Mouse (Mus musculus) lung, postnatal 0 days (tissue): ENCODE measurements at regions not wholly inside any gene's neighbourhood (a gene's known extent, or its start where the extent isn't known, plus 50 kb on each side); places are given as distances from the start of the nearest gene placed in this dataset.

Experiments
- ATAC-seq: fragments of 200-750 bp; cut with Nextera tagmentation; 2 replicates; pipeline ENCODE4 v1.8.0; 2017; ENCODE audit warnings: moderate library complexity
- DNase-seq: peaks from one replicate; pipeline ENCODE4 v3.0.0-alpha.2; 2016; ENCODE audit warnings: low spot score
- H3K27ac ChIP-seq: fragments of 300-500 bp; sonication (generic); 2 replicates; pipeline ENCODE4 v1.5.1; 2014; ENCODE audit warnings: antibody characterized with exemption, mild to moderate bottlenecking, low read length, mixed read lengths
- H3K27me3 ChIP-seq: fragments of 300-500 bp; sonication (generic); replicated peaks from 2 replicates; pipeline ENCODE4 v1.6.1; 2014; ENCODE audit warnings: low read length, mixed read lengths; ENCODE audit not compliant: insufficient read depth
- H3K36me3 ChIP-seq: fragments of 300-500 bp; sonication (generic); 2 replicates; pipeline ENCODE4 v1.6.1; 2014; ENCODE audit warnings: low read length, mixed read lengths; ENCODE audit not compliant: insufficient read depth
- H3K4me1 ChIP-seq: fragments of 300-500 bp; sonication (generic); 2 replicates; pipeline ENCODE4 v1.6.1; 2014; ENCODE audit warnings: antibody characterized with exemption, low read depth, low read length, mixed read lengths; ENCODE audit not compliant: insufficient read depth
- H3K4me2 ChIP-seq: fragments of 300-500 bp; sonication (generic); replicated peaks from 2 replicates; pipeline ENCODE4 v1.6.1; 2014; ENCODE audit warnings: low read depth, mild to moderate bottlenecking, low read length, moderate library complexity, mixed read lengths
- H3K4me3 ChIP-seq: fragments of 300-500 bp; sonication (generic); 2 replicates; pipeline ENCODE4 v1.5.1; 2014; ENCODE audit warnings: low read depth, low read length
- H3K9ac ChIP-seq: fragments of 300-500 bp; sonication (generic); replicated peaks from 2 replicates; pipeline ENCODE4 v1.6.1; 2014; ENCODE audit warnings: low read depth, mild to moderate bottlenecking
- H3K9me3 ChIP-seq: fragments of 300-500 bp; sonication (generic); 2 replicates; pipeline ENCODE4 v1.6.1; 2016; ENCODE audit warnings: low read length, mixed read lengths
- CTCF ChIP-seq: IDR thresholded peaks from 2 replicates; pipeline ENCODE4 v1.5.1; 2016; ENCODE audit warnings: antibody characterized with exemption, mild to moderate bottlenecking
- EP300 ChIP-seq: IDR thresholded peaks from 2 replicates; pipeline ENCODE4 v1.6.1; 2016; ENCODE audit warnings: antibody characterized with exemption, mild to moderate bottlenecking, control low read depth
- WGBS: fragments of 180-500 bp; shearing (Covaris S2); extraction: QIAGEN DNeasy Blood & Tissue Kit; methylation state at CpG from one replicate; pipeline ENCODE4 v1.1.7; 2014; 5-methylcytosine and 5-hydroxymethylcytosine counted together

- Histone ChIP-seq H3K36me3 (no peaks in the 10 kb centered on the region), H3K27ac (no peak overlapping the region), H3K4me3 (no peak overlapping the region), H3K9me3 (no peaks in the 10 kb centered on the region), H3K27me3 (no peaks in the 10 kb centered on the region), H3K4me1 (no peaks in the 10 kb centered on the region), H3K9ac (no peak overlapping the region), H3K4me2 (no peak overlapping the region)
- 84% methylated on average over 4 of the region's 4 CpGs for WGBS
- no peak for DNase-seq
- TF ChIP-seq EP300 = no peak
- no peak for TF ChIP-seq CTCF
- ATAC-seq = no peak
Measured at GRCm38 (mm10) chr10:43790780-43791179, 110.8 kb downstream of the Qrsl1 start.

DNA sequence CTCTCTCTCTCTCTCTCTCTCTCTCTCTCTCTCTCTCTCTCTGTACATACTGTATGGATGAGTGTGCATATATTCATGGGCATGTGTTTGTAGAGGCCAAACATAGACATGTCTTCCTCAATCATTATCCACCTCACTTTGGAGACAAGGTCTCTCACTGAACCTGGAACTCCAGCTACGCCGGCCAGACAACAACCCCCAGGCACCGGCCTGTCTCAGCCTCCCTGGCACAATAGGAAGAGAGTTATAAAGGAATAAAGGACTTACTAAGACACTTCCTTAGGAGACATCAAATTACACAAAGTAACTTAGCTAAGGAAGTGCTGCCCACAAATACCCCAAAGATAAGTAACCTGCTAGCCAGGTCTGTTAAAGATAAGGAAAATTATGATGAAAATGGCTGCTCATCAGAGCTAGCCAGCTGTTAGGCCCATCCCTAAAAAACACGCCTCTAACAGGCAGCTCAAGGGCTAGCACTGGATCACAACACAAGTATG lies 110.0 kb downstream of the Qrsl1 start:
- Histone ChIP-seq H3K4me2 (no peak overlapping the region), H3K4me3 (no peak overlapping the region), H3K27ac (no peak overlapping the region), H3K9me3 (no peaks in the 10 kb centered on the region), H3K9ac (no peak overlapping the region), H3K4me1 (no peaks in the 10 kb centered on the region), H3K36me3 (no peaks in the 10 kb centered on the region), H3K27me3 (no peaks in the 10 kb centered on the region)
- TF ChIP-seq CTCF (no peak), EP300 (no peak)
- WGBS = 96% methylated on average over 4 of the region's 4 CpGs
- ATAC-seq = no peak
- no peak for DNase-seq

- Histone ChIP-seq H3K4me2 (no peak overlapping the region), H3K4me3 (no peak overlapping the region), H3K36me3 (no peaks in the 10 kb centered on the region), H3K27ac (no peak overlapping the region), H3K9ac (no peak overlapping the region), H3K9me3 (no peaks in the 10 kb centered on the region), H3K27me3 (no peaks in the 10 kb centered on the region), H3K4me1 (no peaks in the 10 kb centered on the region)
- TF ChIP-seq EP300 (no peak), CTCF (no peak)
- no peak for DNase-seq
- WGBS = 66% methylated on average over 3 of the region's 3 CpGs
- no peak for ATAC-seq
Measured at GRCm38 (mm10) chr10:43792618-43793017, 108.9 kb downstream of the Qrsl1 start.

DNA sequence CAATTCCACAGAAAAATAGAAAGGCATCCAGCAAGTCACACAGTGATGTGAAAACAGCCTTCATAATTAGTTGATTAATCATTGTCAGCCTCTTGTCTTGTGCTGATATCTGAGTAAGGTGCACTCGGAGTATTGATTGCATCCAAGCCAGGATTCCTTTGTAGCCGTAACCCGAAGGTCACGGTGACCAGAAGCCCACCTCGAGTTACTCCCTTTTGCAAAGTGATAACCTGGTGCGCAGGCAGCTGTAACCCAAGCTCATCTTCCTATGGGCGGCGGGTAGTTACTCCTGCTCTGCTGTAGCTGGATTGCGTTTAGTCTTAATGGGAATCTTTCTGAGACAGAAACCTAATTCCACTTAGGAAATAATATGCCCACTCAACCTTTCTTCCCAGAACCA lies 107.0 kb downstream of the Qrsl1 start:
- no peak for TF ChIP-seq EP300

DNA sequence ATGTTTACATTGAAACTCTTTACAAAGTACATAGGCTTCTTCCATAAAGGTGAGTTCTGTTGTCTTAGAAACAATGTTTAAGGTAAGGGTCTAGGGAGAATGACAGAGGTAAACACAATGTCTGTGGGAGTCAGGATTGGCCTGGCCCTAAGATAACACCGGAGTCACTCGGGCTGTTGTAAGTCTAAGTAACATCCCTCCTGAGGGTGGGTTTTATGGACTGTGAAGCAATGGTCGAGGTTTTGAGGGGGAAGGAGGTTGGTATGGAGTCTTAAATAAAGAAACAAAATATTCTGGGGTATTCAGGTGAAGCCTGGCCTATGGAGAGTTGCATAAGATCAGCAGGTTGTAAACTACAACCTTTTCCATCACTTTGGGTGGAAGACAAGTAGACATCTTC lies 101.5 kb downstream of the Qrsl1 start:
- 59% methylated on average over 3 of the region's 3 CpGs for WGBS
- Histone ChIP-seq H3K27me3 (no peaks in the 10 kb centered on the region), H3K9ac (no peak overlapping the region), H3K4me3 (no peak overlapping the region), H3K36me3 (no peaks in the 10 kb centered on the region), H3K4me2 (no peak overlapping the region), H3K27ac (no peak overlapping the region), H3K4me1 (no peaks in the 10 kb centered on the region), H3K9me3 (no peaks in the 10 kb centered on the region)
- ATAC-seq (no peak), DNase-seq (no peak)
- TF ChIP-seq CTCF (no peak), EP300 (no peak)

More for the DNA sequence above, 107.0 kb downstream of the Qrsl1 start:
- Histone ChIP-seq H3K9me3 (no peaks in the 10 kb centered on the region), H3K4me3 (no peak overlapping the region), H3K36me3 (no peaks in the 10 kb centered on the region), H3K4me2 (no peak overlapping the region), H3K27ac (no peak overlapping the region), H3K4me1 (no peaks in the 10 kb centered on the region), H3K27me3 (no peaks in the 10 kb centered on the region), H3K9ac (no peak overlapping the region)
- WGBS = 71% methylated on average over 9 of the region's 9 CpGs
- ATAC-seq (no peak), DNase-seq (no peak)

- no peak overlapping the region for H3K4me3 ChIP-seq
- H3K27ac ChIP-seq = no peak overlapping the region
- TF ChIP-seq CTCF = no peak
- 31% methylated on average over 5 of the region's 5 CpGs for WGBS
- H3K36me3 ChIP-seq = no peaks in the 10 kb centered on the region
- no peaks in the 10 kb centered on the region for H3K27me3 ChIP-seq
- H3K9ac ChIP-seq = no peak overlapping the region
- no peak for ATAC-seq
- H3K4me2 ChIP-seq = no peak overlapping the region
- no peak for DNase-seq
- no peaks in the 10 kb centered on the region for H3K9me3 ChIP-seq
- H3K4me1 ChIP-seq = no peaks in the 10 kb centered on the region
Measured at GRCm38 (mm10) chr10:43815291-43815690, 86.3 kb downstream of the Qrsl1 start.

DNA sequence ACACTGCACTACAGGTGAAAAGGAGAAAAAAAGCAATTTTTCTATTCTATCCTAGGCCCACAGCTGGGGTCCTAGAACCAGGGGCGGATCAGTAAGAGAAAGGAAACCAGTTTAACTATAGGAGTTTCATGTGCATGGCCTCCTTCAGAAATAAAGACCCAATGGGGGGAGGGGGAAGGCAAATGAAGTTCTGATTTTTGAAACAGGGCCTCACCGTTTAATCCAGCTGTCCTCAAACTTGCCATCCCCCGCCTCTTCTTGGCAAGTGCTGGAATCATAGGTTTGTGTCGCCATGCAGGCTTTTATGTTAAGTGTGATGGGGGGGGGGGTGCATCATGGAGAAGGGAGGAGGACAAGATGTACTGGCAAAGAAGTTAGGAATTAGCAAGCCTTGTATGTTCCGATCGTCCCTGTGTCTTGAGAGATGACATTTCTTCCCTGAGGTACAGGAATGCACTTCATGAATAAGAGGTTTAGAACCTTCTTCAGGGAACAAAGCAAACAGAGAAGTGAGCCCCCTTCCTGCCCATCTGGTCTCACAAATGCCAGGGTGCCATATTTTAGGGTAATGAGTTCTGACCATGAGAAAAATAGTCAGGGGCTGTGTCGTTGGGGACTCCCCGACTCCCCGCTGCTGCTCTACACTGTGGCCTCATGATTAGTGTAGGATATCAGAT lies 83.9 kb downstream of the Qrsl1 start:
- no peak overlapping the region for H3K27ac ChIP-seq
- H3K27me3 ChIP-seq = no peaks in the 10 kb centered on the region
- no peaks in the 10 kb centered on the region for H3K9me3 ChIP-seq
- no peak overlapping the region for H3K4me3 ChIP-seq
- H3K4me1 ChIP-seq = no peaks in the 10 kb centered on the region
- TF ChIP-seq CTCF = no peak
- TF ChIP-seq EP300 = no peak
- H3K36me3 ChIP-seq = no peaks in the 10 kb centered on the region
- WGBS = 67% methylated on average over 9 of the region's 9 CpGs
- DNase-seq = no peak
- no peak for ATAC-seq
- H3K4me2 ChIP-seq = no peak overlapping the region
- no peak overlapping the region for H3K9ac ChIP-seq
